Mouse (Mus musculus) bone marrow, adult 2 months (tissue): Measurements from ENCODE around the gene Zmym1. TPM values are rescaled to one million over a fixed set of nuclear protein-coding genes. Genes with fewer than 3 reads are reported as not detected.
A peak's percentile ranks its signal among the peaks of the same experiment; 100 is the strongest.
"Not testable (repeated sequence)": the region's sequence is repeated elsewhere in the genome, so short reads cannot be mapped to it uniquely, and the experiment has no call there.

ENCODE experiments used
- H3K27ac ChIP-seq: fragments of 200-500 bp; 2 replicates; pipeline ENCODE4 v1.5.1; 2012; ENCODE audit warnings: low read depth, mild to moderate bottlenecking, control low read depth, inconsistent platforms, low read length; ENCODE audit not compliant: control insufficient read depth, poor library complexity, insufficient read depth
- H3K4me1 ChIP-seq: fragments of 200-500 bp; 2 replicates; pipeline ENCODE4 v1.6.1; 2011; ENCODE audit warnings: low read length; ENCODE audit not compliant: control insufficient read depth, insufficient read depth
- H3K4me3 ChIP-seq: fragments of 200-500 bp; replicated peaks from 2 replicates; pipeline ENCODE3; 2011; ENCODE audit warnings: mild to moderate bottlenecking, low read depth, low read length, control low read depth; ENCODE audit not compliant: control insufficient read depth
- CTCF ChIP-seq: fragments of 200-500 bp; IDR thresholded peaks from 2 replicates; pipeline ENCODE4 v1.5.1; 2011; ENCODE audit warnings: low read length, control low read depth; ENCODE audit not compliant: control insufficient read depth, insufficient read depth
- POLR2A ChIP-seq: fragments of 200-500 bp; IDR thresholded peaks from 2 replicates; pipeline ENCODE4 v1.6.1; 2011; ENCODE audit warnings: low read depth, mild to moderate bottlenecking, control low read depth, low read length, borderline replicate concordance; ENCODE audit not compliant: control insufficient read depth
- WGBS: fragments of 180-500 bp; shearing (Covaris S2); methylation state at CpG from one replicate; pipeline ENCODE4 v1.1.7; 2018; 5-methylcytosine and 5-hydroxymethylcytosine counted together
- polyA plus RNA-seq: library from polyadenylated mRNA; stranded (reverse); fragments of >200 nt; gene quantifications from 2 replicates; pipeline ENCODE4 v1.2.4, GENCODE M21; 2011; ENCODE audit warnings: low replicate concordance; ENCODE audit not compliant: missing spikeins, insufficient read depth, insufficient read length

Gene Zmym1
- polyA plus RNA-seq, 1 experiment = 20.6 TPM

GRCm38 (mm10) chr4:127021989-127022626 is 38.8 kb downstream of the Zmym1 start:
- WGBS = under 1% methylated on average over 53 of the region's 53 CpGs
- Histone ChIP-seq H3K4me3 (peak overlapping the region; percentile 99), H3K4me1 (no peaks in the 10 kb centered on the region), H3K27ac (peak overlapping the region; percentile 98)
- TF ChIP-seq POLR2A (peak; percentile 28; the same call in 1 of the 2 replicates), CTCF (peak; percentile 24; the same call in 1 of the 2 replicates)

- peak within 1 kb of the TSS; percentile 99 for H3K4me3 ChIP-seq
- TF ChIP-seq CTCF (no peak), POLR2A (peak; percentile 98)
- under 1% methylated on average over 67 of the region's 87 CpGs for WGBS
- peak within 1 kb of the TSS; percentile 98 for H3K27ac ChIP-seq
- no peaks in the 10 kb centered on the region for H3K4me1 ChIP-seq
These were observed 39.6 kb downstream of the Zmym1 start, which contains the start of gene Sfpq for GRCm38 (mm10) chr4:127021151-127021945. Gene Sfpq (plus strand): TSS chr4:127021324.

GRCm38 (mm10) chr4:127020411-127021150 is 40.4 kb downstream of the Zmym1 start:
- TF ChIP-seq POLR2A = no peak
- TF ChIP-seq CTCF = no peak
- peak overlapping the region; percentile 33 for H3K4me3 ChIP-seq
- 9% methylated on average over 13 of the region's 13 CpGs for WGBS
- no peaks in the 10 kb centered on the region for H3K4me1 ChIP-seq
- H3K27ac ChIP-seq = no peak overlapping the region

- 79% methylated on average over 4 of the region's 4 CpGs for WGBS
- no peak overlapping the region for H3K27ac ChIP-seq
- no peaks in the 10 kb centered on the region for H3K4me1 ChIP-seq
- TF ChIP-seq CTCF (no peak), POLR2A (no peak)
- no peak overlapping the region for H3K4me3 ChIP-seq
These were observed 44.6 kb downstream of the Zmym1 start for GRCm38 (mm10) chr4:127016366-127016765.

GRCm38 (mm10) chr4:127015294-127015993 is 45.5 kb downstream of the Zmym1 start:
- peak overlapping the region; percentile 52 for H3K4me3 ChIP-seq
- H3K4me1 ChIP-seq = not testable (repeated sequence)
- WGBS = 11% methylated on average over 14 of the region's 26 CpGs
- TF ChIP-seq CTCF = peak; percentile 91
- H3K27ac ChIP-seq = peak overlapping the region; percentile 55

GRCm38 (mm10) chr4:127005113-127005936 is 55.6 kb downstream of the Zmym1 start:
- TF ChIP-seq POLR2A (no peak), CTCF (no peak)
- no peak overlapping the region for H3K4me3 ChIP-seq

GRCm38 (mm10) chr4:127004384-127004783 is 56.6 kb downstream of the Zmym1 start:
- Histone ChIP-seq H3K27ac (no peak overlapping the region), H3K4me1 (no peaks in the 10 kb centered on the region), H3K4me3 (no peak overlapping the region)
- TF ChIP-seq POLR2A (no peak), CTCF (no peak)
- WGBS = 78% methylated on average over 3 of the region's 3 CpGs

More at GRCm38 (mm10) chr4:127005113-127005936, 55.6 kb downstream of the Zmym1 start:
- WGBS = 34% methylated on average over 25 of the region's 25 CpGs
- H3K4me1 ChIP-seq = no peaks in the 10 kb centered on the region
- H3K27ac ChIP-seq = no peak overlapping the region
